Mouse (Mus musculus): Measurements from ENCODE around the gene Btg2.

The Btg2 gene

GRCm38 (mm10) chr1:134057736-134058135 is 21.2 kb downstream of the Btg2 start:
- DNase-seq (ENCODE audit: low spot score) = no peak

- DNase-seq (ENCODE audit: low spot score) = no peak
Observed at GRCm38 (mm10) chr1:134056285-134056684, 22.6 kb downstream of the Btg2 start.

- no peak for DNase-seq (ENCODE audit: low spot score)
Observed at GRCm38 (mm10) chr1:134055666-134056245, 23.2 kb downstream of the Btg2 start.

- DNase-seq (ENCODE audit: low spot score) = no peak
Observed at GRCm38 (mm10) chr1:134055058-134055457, 23.9 kb downstream of the Btg2 start.

- peak; percentile 74 for DNase-seq (ENCODE audit: low spot score)
Observed at GRCm38 (mm10) chr1:134053207-134053606, 25.7 kb downstream of the Btg2 start.

GRCm38 (mm10) chr1:134049542-134049941 is 29.4 kb downstream of the Btg2 start:
- DNase-seq (ENCODE audit: low spot score) = no peak

GRCm38 (mm10) chr1:134048759-134049158 is 30.2 kb downstream of the Btg2 start:
- peak; percentile 68 for DNase-seq (ENCODE audit: low spot score)

- DNase-seq (ENCODE audit: low spot score) = no peak
Observed at GRCm38 (mm10) chr1:134047431-134047830, 31.5 kb downstream of the Btg2 start.

GRCm38 (mm10) chr1:134046387-134046786 is 32.5 kb downstream of the Btg2 start:
- no peak for DNase-seq (ENCODE audit: low spot score)

GRCm38 (mm10) chr1:134045971-134046370 is 32.9 kb downstream of the Btg2 start:
- DNase-seq (ENCODE audit: low spot score) = peak; percentile 72

GRCm38 (mm10) chr1:134044805-134045204 is 34.1 kb downstream of the Btg2 start:
- no peak for DNase-seq (ENCODE audit: low spot score)

- no peak for DNase-seq (ENCODE audit: low spot score)
Observed at GRCm38 (mm10) chr1:134042341-134042740, 36.6 kb downstream of the Btg2 start.

- no peak for DNase-seq (ENCODE audit: low spot score)
Observed at GRCm38 (mm10) chr1:134041900-134042299, 37.0 kb downstream of the Btg2 start.

- no peak for DNase-seq (ENCODE audit: low spot score)
Observed at GRCm38 (mm10) chr1:134039361-134039760, 39.6 kb downstream of the Btg2 start.

- DNase-seq (ENCODE audit: low spot score) = no peak
Observed at GRCm38 (mm10) chr1:134038336-134038735, 40.6 kb downstream of the Btg2 start.

GRCm38 (mm10) chr1:134037172-134037571 is 41.7 kb downstream of the Btg2 start, which contains the start of gene Fmod:
Gene Fmod (plus strand): TSS chr1:134037254.
- DNase-seq (ENCODE audit: low spot score) = peak; percentile 29

- DNase-seq (ENCODE audit: low spot score) = no peak
Observed at GRCm38 (mm10) chr1:134036492-134036891, 42.4 kb downstream of the Btg2 start.

GRCm38 (mm10) chr1:134028161-134028846 is 50.6 kb downstream of the Btg2 start:
- DNase-seq (ENCODE audit: low spot score) = no peak

- no peak for DNase-seq (ENCODE audit: low spot score)
Observed at GRCm38 (mm10) chr1:134026741-134027140, 52.2 kb downstream of the Btg2 start.

- no peak for DNase-seq (ENCODE audit: low spot score)
Observed at GRCm38 (mm10) chr1:134025975-134026374, 52.9 kb downstream of the Btg2 start.
